Mouse (Mus musculus) forebrain, embryonic 12.5 days (tissue): ENCODE data around the gene Sipa1l3. TPM values are rescaled to one million over a fixed set of nuclear protein-coding genes. Genes with fewer than 3 reads are reported as not detected.

Source experiments
- ATAC-seq: fragments of 200-750 bp; cut with Nextera tagmentation; 2 replicates; pipeline ENCODE4 v1.8.0; 2017; ENCODE audit warnings: moderate TSS enrichment; ENCODE audit not compliant: low FRiP score
- H3K27ac ChIP-seq: fragments of 300-500 bp; sonication (generic); 2 replicates; pipeline ENCODE4 v1.5.1; 2016; ENCODE audit warnings: mild to moderate bottlenecking
- H3K27me3 ChIP-seq: fragments of 300-500 bp; sonication (generic); 2 replicates; pipeline ENCODE4 v1.6.1; 2016; ENCODE audit warnings: mild to moderate bottlenecking
- H3K36me3 ChIP-seq: fragments of 300-500 bp; sonication (generic); replicated peaks from 2 replicates; pipeline ENCODE4 v1.6.1; 2016; ENCODE audit warnings: mild to moderate bottlenecking
- H3K4me1 ChIP-seq: fragments of 300-500 bp; sonication (generic); 2 replicates; pipeline ENCODE4 v1.6.1; 2016
- H3K4me2 ChIP-seq: fragments of 300-500 bp; sonication (generic); 2 replicates; pipeline ENCODE4 v1.6.1; 2016; ENCODE audit warnings: mild to moderate bottlenecking, moderate library complexity
- H3K4me3 ChIP-seq: fragments of 300-500 bp; sonication (generic); replicated peaks from 2 replicates; pipeline ENCODE4 v1.5.1; 2016; ENCODE audit warnings: mild to moderate bottlenecking
- H3K9ac ChIP-seq: fragments of 300-500 bp; sonication (generic); 2 replicates; pipeline ENCODE4 v1.6.1; 2016; ENCODE audit warnings: mild to moderate bottlenecking
- H3K9me3 ChIP-seq: fragments of 300-500 bp; sonication (generic); 2 replicates; pipeline ENCODE4 v1.6.1; 2016
- WGBS: fragments of 180-500 bp; shearing (Covaris S2); methylation state at CpG from one replicate; pipeline ENCODE4 v1.1.7; 2016; 5-methylcytosine and 5-hydroxymethylcytosine counted together
- polyA plus RNA-seq: library from polyadenylated mRNA; unstranded; fragments of >200 nt; fragmentation: Nextera tagmentation; extraction: Ambion mirVana; gene quantifications from 2 replicates; pipeline ENCODE4 v1.2.1, GENCODE M21; 2016

Sipa1l3 gene
- polyA plus RNA-seq, 1 experiment from 2014 or later: 12.3 TPM

- Histone ChIP-seq H3K9ac (no peak overlapping the region), H3K4me3 (no peak overlapping the region), H3K9me3 (no peaks in the 10 kb centered on the region), H3K4me1 (no peaks in the 10 kb centered on the region), H3K4me2 (no peak overlapping the region), H3K27me3 (no peaks in the 10 kb centered on the region), H3K27ac (no peak overlapping the region), H3K36me3 (peaks cover 45% of the 10 kb centered on the region)
- 84% methylated on average over 3 of the region's 3 CpGs for WGBS
- ATAC-seq: no peak
These were observed 121.0 kb downstream of the Sipa1l3 start for GRCm38 (mm10) chr7:29397486-29397885.

DNA sequence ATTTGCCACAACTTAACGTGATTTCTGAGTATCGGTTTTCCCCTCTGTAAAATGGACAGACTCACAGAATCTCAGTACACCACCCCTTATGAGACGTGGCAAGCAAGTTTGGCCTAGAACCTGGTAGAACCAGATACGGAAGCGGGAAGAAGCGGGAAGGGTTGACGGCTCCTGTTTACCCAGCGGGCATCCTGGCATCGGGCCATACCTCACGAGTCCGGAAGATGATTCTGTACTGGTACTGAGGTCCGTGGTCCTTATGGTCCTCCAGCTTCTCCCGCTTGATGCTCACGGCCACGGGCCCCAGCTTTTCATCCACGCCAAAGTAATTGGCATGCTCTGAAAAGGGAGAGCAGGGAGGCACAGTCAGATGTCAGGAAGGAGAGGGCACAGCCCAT is 121.5 kb downstream of the Sipa1l3 start:
- Histone ChIP-seq H3K9ac (no peak overlapping the region), H3K4me3 (no peak overlapping the region), H3K27me3 (no peaks in the 10 kb centered on the region), H3K9me3 (no peaks in the 10 kb centered on the region), H3K36me3 (peaks cover 45% of the 10 kb centered on the region), H3K4me2 (no peak overlapping the region), H3K4me1 (peaks cover 4% of the 10 kb centered on the region), H3K27ac (no peak overlapping the region)
- ATAC-seq: no peak
- WGBS: 95% methylated on average over 16 of the region's 16 CpGs

- Histone ChIP-seq H3K4me3 (no peak overlapping the region), H3K4me2 (no peak overlapping the region), H3K9ac (no peak overlapping the region), H3K36me3 (peaks cover 45% of the 10 kb centered on the region), H3K9me3 (no peaks in the 10 kb centered on the region), H3K27ac (no peak overlapping the region), H3K27me3 (no peaks in the 10 kb centered on the region), H3K4me1 (peaks cover 5% of the 10 kb centered on the region)
- WGBS: 92% methylated on average over 12 of the region's 12 CpGs
- ATAC-seq: no peak
These were observed 122.1 kb downstream of the Sipa1l3 start for GRCm38 (mm10) chr7:29396216-29396942.

DNA sequence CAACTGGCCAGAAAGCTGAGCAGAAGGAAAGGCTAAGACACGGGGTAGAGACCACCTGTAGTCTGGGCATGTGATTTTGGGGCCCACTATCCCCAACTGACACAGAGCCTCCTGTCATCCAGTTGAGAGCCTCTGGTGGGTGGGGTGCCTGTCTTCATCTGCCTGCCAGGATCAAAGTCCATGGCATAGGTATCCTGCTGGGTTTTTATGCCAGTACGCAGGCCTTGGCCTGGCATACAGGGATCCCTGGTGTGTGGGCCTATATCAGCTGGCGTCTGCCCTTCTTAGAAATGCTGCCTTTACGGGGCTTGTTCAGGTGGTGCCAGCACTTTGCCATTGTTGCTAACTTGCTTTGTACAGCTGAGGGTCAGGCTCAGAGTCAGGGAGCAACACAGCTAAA is 123.3 kb downstream of the Sipa1l3 start:
- Histone ChIP-seq H3K4me2 (no peak overlapping the region), H3K27ac (no peak overlapping the region), H3K9ac (no peak overlapping the region), H3K36me3 (peaks cover 37% of the 10 kb centered on the region), H3K4me1 (peaks cover 5% of the 10 kb centered on the region), H3K27me3 (no peaks in the 10 kb centered on the region), H3K9me3 (no peaks in the 10 kb centered on the region), H3K4me3 (no peak overlapping the region)
- ATAC-seq: no peak
- 86% methylated on average over 4 of the region's 4 CpGs for WGBS

- ATAC-seq: no peak
- Histone ChIP-seq H3K27me3 (no peaks in the 10 kb centered on the region), H3K9ac (no peak overlapping the region; the same call in 1 of the 2 replicates), H3K4me1 (peaks cover 5% of the 10 kb centered on the region), H3K4me2 (no peak overlapping the region), H3K27ac (no peak overlapping the region), H3K36me3 (peaks cover 18% of the 10 kb centered on the region; the same call in 1 of the 2 replicates), H3K4me3 (no peak overlapping the region), H3K9me3 (no peaks in the 10 kb centered on the region)
- WGBS: 93% methylated on average over 10 of the region's 10 CpGs
These were observed 125.1 kb downstream of the Sipa1l3 start for GRCm38 (mm10) chr7:29393292-29393691.

DNA sequence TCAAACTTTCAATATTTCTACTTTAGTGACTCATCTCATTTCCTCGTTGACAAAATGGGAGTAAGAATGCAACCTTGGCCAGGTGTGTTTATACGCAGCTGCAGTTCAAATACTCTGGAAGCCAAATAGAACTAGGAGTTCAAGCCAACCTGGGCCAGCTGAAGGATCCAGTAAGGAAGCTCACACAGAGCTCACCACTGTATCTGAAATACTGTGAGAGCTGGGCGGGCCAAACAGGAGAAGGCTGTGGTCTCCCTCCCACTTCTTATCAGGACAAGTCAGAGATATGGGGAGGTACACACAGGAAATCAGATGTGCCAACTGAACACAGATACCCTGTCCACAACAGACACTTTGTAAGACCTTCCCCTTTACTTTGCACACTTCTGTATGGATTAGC is 125.6 kb downstream of the Sipa1l3 start:
- H3K9me3 ChIP-seq: no peaks in the 10 kb centered on the region
- no peak overlapping the region for H3K4me3 ChIP-seq
- WGBS: 93% methylated on average over 3 of the region's 3 CpGs
- H3K4me1 ChIP-seq: peaks cover 5% of the 10 kb centered on the region
- H3K36me3 ChIP-seq: peaks cover 18% of the 10 kb centered on the region; the same call in 1 of the 2 replicates
- H3K4me2 ChIP-seq: no peak overlapping the region
- no peak for ATAC-seq
- H3K27me3 ChIP-seq: no peaks in the 10 kb centered on the region
- no peak overlapping the region for H3K9ac ChIP-seq
- H3K27ac ChIP-seq: no peak overlapping the region

DNA sequence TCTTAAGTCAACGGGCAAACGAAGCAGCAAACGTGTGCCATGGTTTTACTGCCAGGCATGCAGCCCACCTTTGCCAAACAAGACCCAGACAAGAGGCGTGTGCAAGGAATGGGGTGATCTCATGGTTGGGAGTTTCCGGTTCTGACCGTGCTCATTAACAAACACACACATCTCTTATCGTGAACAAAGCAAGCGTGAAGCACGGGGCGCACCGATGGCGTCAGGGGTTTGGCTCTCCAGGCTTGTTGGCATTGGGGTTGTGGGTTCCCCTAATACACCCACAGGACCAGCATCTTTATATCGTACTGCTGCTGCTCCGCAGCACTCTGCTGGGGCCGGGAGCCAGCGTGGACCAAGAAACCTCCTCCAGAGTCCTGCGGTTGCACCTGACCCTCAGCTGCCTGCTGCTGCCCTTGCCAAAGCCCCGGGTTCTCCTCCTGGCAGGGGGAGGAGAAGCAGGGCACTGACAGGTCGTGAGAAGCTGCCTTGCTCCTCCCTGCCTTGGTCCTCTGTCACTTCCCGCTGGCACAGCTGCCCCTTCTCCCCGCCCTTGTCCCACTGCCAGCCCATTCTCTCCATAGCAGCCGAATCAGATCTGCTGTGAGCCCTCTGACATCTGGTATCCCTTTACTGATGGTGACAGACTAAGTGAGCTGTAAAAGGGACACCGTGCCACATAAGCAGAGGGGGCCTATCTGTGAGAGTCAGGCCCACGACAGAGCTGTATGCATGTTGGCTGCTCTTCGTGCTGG is 126.5 kb downstream of the Sipa1l3 start:
- 81% methylated on average over 25 of the region's 25 CpGs for WGBS
- H3K4me2 ChIP-seq: no peak overlapping the region
- H3K36me3 ChIP-seq: peaks cover 26% of the 10 kb centered on the region
- peaks cover 5% of the 10 kb centered on the region for H3K4me1 ChIP-seq
- no peak for ATAC-seq
- no peaks in the 10 kb centered on the region for H3K27me3 ChIP-seq
- no peaks in the 10 kb centered on the region for H3K9me3 ChIP-seq
- 0 out of 2 replicates have a peak overlapping the region, but pooled peaks have one; percentile 31 for H3K27ac ChIP-seq
- no peak overlapping the region for H3K9ac ChIP-seq
- H3K4me3 ChIP-seq: no peak overlapping the region

GRCm38 (mm10) chr7:29391112-29391760 is 127.2 kb downstream of the Sipa1l3 start:
- H3K27ac ChIP-seq: no peak overlapping the region
- H3K9ac ChIP-seq: no peak overlapping the region
- ATAC-seq: no peak
- peaks cover 5% of the 10 kb centered on the region for H3K4me1 ChIP-seq
- no peak overlapping the region for H3K4me2 ChIP-seq
- H3K4me3 ChIP-seq: no peak overlapping the region
- no peaks in the 10 kb centered on the region for H3K27me3 ChIP-seq
- peaks cover 25% of the 10 kb centered on the region for H3K36me3 ChIP-seq
- no peaks in the 10 kb centered on the region for H3K9me3 ChIP-seq
- WGBS: 91% methylated on average over 15 of the region's 15 CpGs

DNA sequence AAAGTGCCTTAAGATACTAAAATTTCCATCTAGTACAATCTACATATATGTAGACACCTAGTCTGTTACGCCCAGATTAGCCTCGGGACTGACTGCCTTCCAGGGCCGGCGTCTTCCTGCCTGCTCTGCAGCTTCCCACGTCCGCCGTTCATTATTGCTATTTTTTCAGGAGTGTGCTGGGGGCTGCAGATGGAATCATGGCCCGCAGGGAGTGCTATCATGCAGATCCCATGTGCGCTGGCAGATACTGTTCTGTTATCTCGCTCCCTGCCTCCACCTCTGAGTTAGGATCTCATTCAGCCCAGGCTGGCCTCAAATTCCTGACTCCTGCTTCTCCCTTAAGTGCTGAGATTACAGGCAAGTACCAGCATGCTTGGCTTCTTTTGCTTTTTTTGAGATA is 128.2 kb downstream of the Sipa1l3 start:
- 90% methylated on average over 10 of the region's 10 CpGs for WGBS
- H3K9ac ChIP-seq: no peak overlapping the region
- no peak overlapping the region for H3K27ac ChIP-seq
- peaks cover 5% of the 10 kb centered on the region for H3K4me1 ChIP-seq
- H3K4me3 ChIP-seq: no peak overlapping the region
- peaks cover 25% of the 10 kb centered on the region for H3K36me3 ChIP-seq
- H3K4me2 ChIP-seq: no peak overlapping the region
- H3K9me3 ChIP-seq: no peaks in the 10 kb centered on the region
- ATAC-seq: no peak
- H3K27me3 ChIP-seq: no peaks in the 10 kb centered on the region

DNA sequence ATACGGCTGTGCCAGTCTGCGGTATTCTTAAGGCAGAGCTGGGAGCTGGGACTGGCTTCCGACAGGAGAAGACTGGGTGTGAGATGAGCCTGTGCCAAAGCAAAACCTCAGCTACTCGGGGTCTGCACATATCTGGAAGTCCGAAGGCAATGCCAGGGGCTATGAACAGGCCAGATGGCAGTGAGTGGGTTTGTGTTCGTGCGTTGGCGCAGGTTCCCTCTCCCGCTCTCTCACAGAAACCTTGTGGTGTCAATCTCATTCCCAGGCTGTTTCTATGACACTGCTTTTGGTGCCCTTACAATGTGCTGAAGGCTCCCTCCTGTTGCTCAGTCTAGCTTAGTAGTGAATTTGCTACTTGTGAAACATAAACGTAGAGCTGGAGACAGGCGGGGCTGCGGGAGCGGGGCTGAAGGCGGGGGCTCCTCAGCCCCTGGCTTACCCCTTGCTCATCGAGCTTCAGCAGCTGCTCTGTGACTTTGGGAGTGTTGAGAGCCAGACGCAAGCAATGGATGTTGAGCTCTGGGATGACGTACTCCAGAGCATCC is 130.8 kb downstream of the Sipa1l3 start:
- no peak overlapping the region for H3K4me2 ChIP-seq
- no peaks in the 10 kb centered on the region for H3K27me3 ChIP-seq
- ATAC-seq: no peak
- H3K27ac ChIP-seq: no peak overlapping the region
- H3K4me1 ChIP-seq: peaks cover 5% of the 10 kb centered on the region
- no peaks in the 10 kb centered on the region for H3K9me3 ChIP-seq
- 92% methylated on average over 17 of the region's 17 CpGs for WGBS
- no peak overlapping the region for H3K4me3 ChIP-seq
- H3K9ac ChIP-seq: no peak overlapping the region
- peaks cover 22% of the 10 kb centered on the region for H3K36me3 ChIP-seq

DNA sequence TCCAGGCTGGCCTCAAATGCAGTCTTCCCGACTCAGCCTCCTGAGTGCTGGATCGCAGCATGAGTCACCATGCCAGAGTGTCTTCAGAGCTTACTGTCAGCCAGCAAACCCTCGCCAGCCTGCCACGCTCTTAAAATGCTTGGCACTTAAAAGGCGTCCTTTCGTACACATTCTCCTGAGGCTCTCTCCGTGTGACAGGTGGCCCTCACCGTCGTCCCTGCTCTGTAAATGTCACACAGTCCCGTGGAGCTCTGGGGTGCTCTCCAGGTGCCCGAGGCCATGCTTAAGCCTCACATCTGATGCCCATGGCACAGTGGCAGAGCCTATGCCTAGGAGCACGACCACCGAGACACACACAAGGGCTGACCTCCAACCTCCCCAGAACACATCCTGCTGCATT is 132.1 kb downstream of the Sipa1l3 start:
- H3K27me3 ChIP-seq: no peaks in the 10 kb centered on the region
- H3K36me3 ChIP-seq: peaks cover 33% of the 10 kb centered on the region
- WGBS: 95% methylated on average over 13 of the region's 13 CpGs
- no peak overlapping the region for H3K27ac ChIP-seq
- no peak overlapping the region for H3K9ac ChIP-seq
- ATAC-seq: no peak
- H3K9me3 ChIP-seq: no peaks in the 10 kb centered on the region
- no peak overlapping the region for H3K4me3 ChIP-seq
- no peaks in the 10 kb centered on the region for H3K4me1 ChIP-seq
- no peak overlapping the region for H3K4me2 ChIP-seq

DNA sequence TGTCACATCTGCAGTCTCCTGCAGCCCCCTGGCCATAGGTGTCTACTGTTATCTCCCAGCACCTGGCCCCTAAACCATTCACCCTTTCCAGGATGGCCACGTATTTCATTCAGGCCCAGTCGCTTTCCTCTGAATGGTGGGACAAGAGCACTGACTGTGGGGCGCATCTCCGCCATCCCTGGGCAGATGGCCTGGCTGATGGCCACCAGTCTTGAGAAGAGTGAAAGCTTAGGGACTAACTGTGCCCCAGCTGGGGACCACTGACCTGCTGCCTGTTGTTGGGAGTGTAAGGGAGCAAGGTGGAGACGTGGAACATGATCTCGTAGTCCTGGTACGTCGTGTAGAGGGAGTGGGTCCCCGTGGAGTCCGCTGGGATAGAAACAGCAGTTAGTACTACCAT is 132.7 kb downstream of the Sipa1l3 start:
- ATAC-seq: no peak
- Histone ChIP-seq H3K27ac (no peak overlapping the region), H3K9ac (no peak overlapping the region), H3K4me3 (no peak overlapping the region), H3K36me3 (peaks cover 38% of the 10 kb centered on the region), H3K4me2 (no peak overlapping the region), H3K27me3 (no peaks in the 10 kb centered on the region), H3K4me1 (no peaks in the 10 kb centered on the region), H3K9me3 (no peaks in the 10 kb centered on the region)
- 97% methylated on average over 10 of the region's 10 CpGs for WGBS
